Mouse (Mus musculus): ENCODE results near the gene Rad9b. TPM values are rescaled to one million over a fixed set of nuclear protein-coding genes. Genes with fewer than 3 reads are reported as not detected.
A peak's percentile ranks its signal among the peaks of the same experiment; 100 is the strongest.

Gene Rad9b
- polyA plus RNA-seq, 1 experiment from 2014 or later = 11.3 TPM

DNA sequence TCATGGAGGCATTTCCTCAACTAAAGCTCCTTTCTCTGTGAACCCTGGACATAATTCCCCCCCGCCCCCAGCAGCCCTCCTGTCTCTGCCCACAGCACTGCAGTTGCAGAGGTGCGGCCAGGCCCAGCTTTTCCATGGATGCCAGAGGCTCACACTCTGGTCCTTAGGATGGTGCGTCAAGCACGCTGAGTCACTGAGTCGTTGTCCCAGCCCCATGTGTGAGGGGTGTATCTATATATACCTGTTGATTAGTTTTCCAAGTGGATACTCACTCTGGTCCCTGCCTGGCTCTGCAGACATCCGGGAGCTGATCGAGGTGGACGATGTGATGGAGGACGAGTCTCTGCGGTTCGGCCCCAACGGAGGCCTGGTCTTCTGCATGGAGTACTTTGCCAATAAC, 24.1 kb upstream of the Rad9b start:
- 92% methylated on average over 12 of the region's 12 CpGs for WGBS
- DNase-seq (ENCODE audit: low spot score) (no peak), ATAC-seq (replicated peaks; ENCODE audit: low FRiP score, low TSS enrichment, low read depth) (no peak)
- H3K4me1 ChIP-seq (replicated peaks; ENCODE audit: control insufficient read depth, insufficient read depth, low read length) = peaks cover 4% of the 10 kb centered on the region
- H3K36me3 ChIP-seq (ENCODE audit: control insufficient read depth, insufficient read depth, low read length) = peaks cover 46% of the 10 kb centered on the region
- no peaks in the 10 kb centered on the region for H3K9me3 ChIP-seq (ENCODE audit: control insufficient read depth, low read length)
- no peak overlapping the region for H3K4me3 ChIP-seq (ENCODE audit: low read depth, low read length)
- H3K27ac ChIP-seq (ENCODE audit: low read depth) = no peak overlapping the region
- H3K9ac ChIP-seq (ENCODE audit: low read length) = no peak overlapping the region
- H3K4me2 ChIP-seq (ENCODE audit: low read length) = no peak overlapping the region
- H3K27me3 ChIP-seq (replicated peaks; ENCODE audit: control insufficient read depth, insufficient read depth, low read length) = no peaks in the 10 kb centered on the region

DNA sequence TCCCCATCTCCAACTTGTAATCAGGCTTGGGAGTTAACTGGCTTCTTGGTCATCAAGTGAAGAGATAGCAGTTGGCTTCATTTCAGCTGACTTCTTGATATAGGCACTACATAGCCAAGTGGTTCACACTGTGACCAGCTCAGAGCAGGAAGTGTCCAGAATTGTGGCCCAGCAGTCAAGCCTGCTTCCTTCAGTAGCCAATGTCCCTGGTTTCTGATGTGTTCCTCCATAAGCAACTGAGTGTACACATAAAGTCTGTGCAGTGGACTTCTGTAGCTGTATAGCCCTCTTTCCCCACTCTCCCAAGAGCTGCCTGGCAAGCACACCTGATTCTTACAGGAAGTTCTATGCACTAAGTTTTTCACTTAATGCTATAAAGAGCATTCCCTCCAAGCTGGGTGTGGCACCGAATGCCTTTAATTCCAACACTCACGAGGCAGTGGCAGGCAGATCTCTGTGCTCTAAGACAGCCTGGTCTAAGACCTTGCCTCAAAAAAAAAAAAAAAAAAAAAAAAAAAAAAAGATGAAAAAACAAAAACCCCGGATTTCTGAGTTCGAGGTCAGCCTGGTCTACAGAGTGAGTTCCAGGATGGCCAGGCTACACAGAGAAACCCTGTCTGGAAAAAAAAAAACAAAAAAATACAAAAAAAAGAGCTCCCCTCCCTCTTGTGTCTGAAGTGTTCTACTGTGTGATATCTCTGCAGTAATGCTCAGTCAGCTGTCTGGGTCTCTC, 23.2 kb upstream of the Rad9b start:
- no peak overlapping the region for H3K9ac ChIP-seq (ENCODE audit: low read length)
- WGBS = 86% methylated on average over 4 of the region's 4 CpGs
- no peak overlapping the region for H3K4me3 ChIP-seq (ENCODE audit: low read depth, low read length)
- H3K36me3 ChIP-seq (ENCODE audit: control insufficient read depth, insufficient read depth, low read length) = peaks cover 39% of the 10 kb centered on the region
- H3K27me3 ChIP-seq (replicated peaks; ENCODE audit: control insufficient read depth, insufficient read depth, low read length) = no peaks in the 10 kb centered on the region
- no peaks in the 10 kb centered on the region for H3K9me3 ChIP-seq (ENCODE audit: control insufficient read depth, low read length)
- no peak overlapping the region for H3K27ac ChIP-seq (ENCODE audit: low read depth)
- peaks cover 7% of the 10 kb centered on the region for H3K4me1 ChIP-seq (replicated peaks; ENCODE audit: control insufficient read depth, insufficient read depth, low read length)
- ATAC-seq (replicated peaks; ENCODE audit: low FRiP score, low TSS enrichment, low read depth) (no peak), DNase-seq (ENCODE audit: low spot score) (no peak)
- H3K4me2 ChIP-seq (ENCODE audit: low read length) = no peak overlapping the region

DNA sequence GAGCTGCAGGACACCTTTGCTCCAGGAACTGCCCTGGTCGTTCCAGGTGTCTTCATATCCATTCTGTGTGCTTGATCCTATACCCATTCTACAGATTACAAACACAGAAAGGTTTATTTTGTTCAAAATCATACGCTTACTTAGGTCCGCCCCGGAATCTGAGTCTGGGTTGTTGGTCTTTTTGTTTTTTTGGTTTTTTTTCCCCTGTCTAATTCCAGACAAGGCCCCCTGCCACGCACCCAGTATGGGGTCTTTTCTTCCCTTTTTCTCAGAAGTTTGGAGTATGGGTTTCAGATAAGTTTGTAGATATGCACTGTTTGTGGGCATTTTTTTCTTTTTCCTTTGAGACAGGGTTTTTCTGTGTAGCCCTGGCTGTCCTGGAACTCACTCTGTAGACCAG, 18.8 kb upstream of the Rad9b start:
- Histone ChIP-seq H3K36me3 (ENCODE audit: control insufficient read depth, insufficient read depth, low read length) (peaks cover 25% of the 10 kb centered on the region), H3K27ac (ENCODE audit: low read depth) (peak overlapping the region; percentile 94; the same call in 1 of the 2 replicates), H3K4me2 (ENCODE audit: low read length) (peak overlapping the region; percentile 70), H3K9me3 (ENCODE audit: control insufficient read depth, low read length) (no peaks in the 10 kb centered on the region), H3K27me3 (replicated peaks; ENCODE audit: control insufficient read depth, insufficient read depth, low read length) (no peaks in the 10 kb centered on the region), H3K9ac (ENCODE audit: low read length) (peak overlapping the region; percentile 70), H3K4me3 (ENCODE audit: low read depth, low read length) (peak overlapping the region; percentile 75), H3K4me1 (replicated peaks; ENCODE audit: control insufficient read depth, insufficient read depth, low read length) (peaks cover 7% of the 10 kb centered on the region)
- ATAC-seq (replicated peaks; ENCODE audit: low FRiP score, low TSS enrichment, low read depth) (no peak), DNase-seq (ENCODE audit: low spot score) (no peak)
- 13% methylated on average over 5 of the region's 5 CpGs for WGBS

DNA sequence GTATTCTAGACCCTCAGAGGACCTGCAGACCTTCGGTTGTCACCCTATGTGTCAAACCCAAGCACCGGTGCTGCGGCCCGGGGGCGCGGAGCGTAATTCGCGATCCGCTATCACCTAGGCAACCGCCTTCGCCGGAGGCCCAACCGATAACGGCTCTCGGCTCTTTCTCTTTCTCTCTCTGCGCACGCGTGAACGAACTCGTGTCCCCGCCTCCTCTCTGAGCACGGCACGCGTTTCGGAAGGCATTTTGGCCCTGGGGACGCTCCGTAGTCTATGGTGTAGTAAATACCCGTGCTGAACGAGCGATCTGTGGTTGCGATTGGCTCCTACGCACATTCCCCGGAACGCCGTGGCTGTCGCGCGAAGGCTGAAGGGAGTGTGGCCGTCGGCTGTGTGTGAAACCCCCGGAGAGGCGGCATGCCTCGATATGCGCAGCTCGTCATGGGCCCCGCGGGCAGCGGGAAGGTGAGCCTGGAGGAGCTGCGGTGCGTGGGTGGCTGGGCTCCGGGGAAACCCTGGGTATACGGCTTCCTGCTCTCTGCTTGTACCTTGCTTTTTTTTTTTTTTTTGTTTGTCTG, 18.2 kb upstream of the Rad9b start, which contains the start of gene Fam216a:
Gene Fam216a, minus strand, starts transcription at position 173 of the 578 bp plus-strand sequence.
- DNase-seq (ENCODE audit: low spot score) (peak; percentile 98), ATAC-seq (replicated peaks; ENCODE audit: low FRiP score, low TSS enrichment, low read depth) (peak; percentile 90)
- under 1% methylated on average over 53 of the region's 53 CpGs for WGBS
- H3K9ac ChIP-seq (ENCODE audit: low read length) = peak within 1 kb of the TSS; percentile 70
- H3K27ac ChIP-seq (ENCODE audit: low read depth) = peak within 1 kb of the TSS; percentile 94
- H3K27me3 ChIP-seq (replicated peaks; ENCODE audit: control insufficient read depth, insufficient read depth, low read length) = no peaks in the 10 kb centered on the region
- no peaks in the 10 kb centered on the region for H3K9me3 ChIP-seq (ENCODE audit: control insufficient read depth, low read length)
- peak within 1 kb of the TSS; percentile 75 for H3K4me3 ChIP-seq (ENCODE audit: low read depth, low read length)
- H3K4me1 ChIP-seq (replicated peaks; ENCODE audit: control insufficient read depth, insufficient read depth, low read length) = peaks cover 7% of the 10 kb centered on the region
- peak within 1 kb of the TSS; percentile 70 for H3K4me2 ChIP-seq (ENCODE audit: low read length)
- H3K36me3 ChIP-seq (ENCODE audit: control insufficient read depth, insufficient read depth, low read length) = peaks cover 31% of the 10 kb centered on the region

DNA sequence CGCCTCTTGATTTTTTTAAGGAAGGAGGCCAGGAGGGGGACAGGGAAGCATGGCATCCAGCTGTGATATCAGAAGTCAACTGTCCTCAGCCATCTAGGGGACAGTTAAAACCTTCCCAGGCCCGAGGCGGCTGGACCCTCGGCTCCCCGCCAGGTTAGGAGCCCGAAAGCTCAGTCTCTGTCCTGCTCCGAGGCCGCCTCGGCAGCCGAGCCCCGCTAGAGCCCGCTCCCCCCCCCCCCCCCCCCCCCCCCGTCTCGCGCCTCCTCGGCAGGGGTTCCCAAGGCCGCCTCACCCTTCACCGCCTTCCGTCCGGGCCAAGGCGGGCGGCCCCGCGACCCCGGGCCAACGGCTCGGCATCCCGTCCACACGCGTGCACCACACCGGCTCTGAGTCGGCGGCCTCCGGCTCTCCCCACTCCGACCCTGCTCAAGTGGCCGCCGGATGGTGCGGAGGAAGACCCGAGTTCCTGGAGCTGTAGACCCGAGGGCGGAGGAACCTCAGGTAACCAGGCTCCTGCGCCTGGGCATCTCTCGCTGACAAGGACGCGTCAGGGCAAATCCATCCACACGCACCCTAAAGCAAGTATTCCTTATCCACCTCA, 17.7 kb upstream of the Rad9b start, which contains the start of gene Gpn3:
Gene Gpn3, plus strand, starts transcription at position 286 of the 601 bp plus-strand sequence.
- Histone ChIP-seq H3K4me1 (replicated peaks; ENCODE audit: control insufficient read depth, insufficient read depth, low read length) (peaks cover 7% of the 10 kb centered on the region), H3K4me3 (ENCODE audit: low read depth, low read length) (peak within 1 kb of the TSS; percentile 75), H3K9me3 (ENCODE audit: control insufficient read depth, low read length) (no peaks in the 10 kb centered on the region), H3K9ac (ENCODE audit: low read length) (peak within 1 kb of the TSS; percentile 70), H3K27me3 (replicated peaks; ENCODE audit: control insufficient read depth, insufficient read depth, low read length) (no peaks in the 10 kb centered on the region), H3K4me2 (ENCODE audit: low read length) (peak within 1 kb of the TSS; percentile 70), H3K27ac (ENCODE audit: low read depth) (peak within 1 kb of the TSS; percentile 94), H3K36me3 (ENCODE audit: control insufficient read depth, insufficient read depth, low read length) (peaks cover 33% of the 10 kb centered on the region)
- 1% methylated on average over 33 of the region's 46 CpGs for WGBS
- ATAC-seq (replicated peaks; ENCODE audit: low FRiP score, low TSS enrichment, low read depth) (peak; percentile 84), DNase-seq (ENCODE audit: low spot score) (no peak)

DNA sequence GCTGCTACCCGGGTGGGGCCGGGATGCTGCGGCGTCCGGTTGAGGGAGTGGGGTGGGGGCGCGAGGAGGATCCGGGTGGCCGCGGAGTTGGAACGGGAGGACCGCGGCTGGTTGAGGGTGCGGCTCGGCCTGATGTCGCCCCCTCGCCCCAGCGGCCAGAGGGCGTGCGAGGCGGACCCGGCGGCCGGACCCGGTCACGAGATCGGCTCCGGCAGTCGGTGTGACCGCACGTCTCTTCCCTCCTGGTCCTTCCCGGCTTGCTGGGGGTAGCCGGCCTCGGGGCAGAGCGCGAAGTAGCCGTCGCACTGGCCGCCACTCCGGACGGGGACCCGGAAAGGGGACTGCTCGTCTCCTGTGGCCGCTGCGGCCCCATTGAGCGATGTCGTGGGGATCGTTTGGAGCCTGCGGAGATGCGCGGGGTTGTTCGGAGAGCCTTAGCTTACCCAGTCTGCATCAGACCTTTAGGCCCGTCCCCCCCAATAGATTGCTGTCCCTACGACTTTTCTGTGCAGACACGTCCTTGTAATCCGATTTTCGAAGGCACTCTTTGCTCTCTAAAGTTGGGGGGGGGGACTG, 547 bp upstream of the Rad9b start:
- Histone ChIP-seq H3K9ac (ENCODE audit: low read length) (peak overlapping the region; percentile 79), H3K27me3 (replicated peaks; ENCODE audit: control insufficient read depth, insufficient read depth, low read length) (no peaks in the 10 kb centered on the region), H3K27ac (ENCODE audit: low read depth) (peak overlapping the region; percentile 62; the same call in 1 of the 2 replicates), H3K36me3 (ENCODE audit: control insufficient read depth, insufficient read depth, low read length) (0 out of 2 replicates have a peak, but pooled peaks cover 3% of the 10 kb centered on the region), H3K4me2 (ENCODE audit: low read length) (peak overlapping the region; percentile 79), H3K4me3 (ENCODE audit: low read depth, low read length) (peak overlapping the region; percentile 69), H3K4me1 (replicated peaks; ENCODE audit: control insufficient read depth, insufficient read depth, low read length) (peaks cover 4% of the 10 kb centered on the region; the same call in 1 of the 2 replicates), H3K9me3 (ENCODE audit: control insufficient read depth, low read length) (no peaks in the 10 kb centered on the region)
- WGBS = under 1% methylated on average over 48 of the region's 57 CpGs
- DNase-seq (ENCODE audit: low spot score) = no peak
- ATAC-seq (replicated peaks; ENCODE audit: low FRiP score, low TSS enrichment, low read depth) = peak; percentile 28

DNA sequence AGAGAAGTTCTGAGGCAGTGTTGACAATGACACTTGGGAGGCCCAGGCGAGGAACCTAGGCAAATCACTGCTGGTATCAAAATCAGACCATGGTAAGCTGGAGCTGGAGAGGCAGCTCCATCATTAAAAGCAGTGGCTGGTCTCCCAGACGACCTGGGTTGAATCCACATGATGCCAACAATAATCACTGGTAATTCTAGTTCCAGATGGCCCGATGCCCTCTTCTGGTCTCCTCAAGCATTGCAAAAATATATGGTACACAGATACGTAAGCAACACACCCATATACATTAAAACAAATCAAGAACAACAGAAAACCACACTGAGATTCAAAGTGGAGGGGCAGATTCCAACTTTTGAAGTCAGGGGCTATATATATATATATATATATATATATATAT, 8.3 kb downstream of the Rad9b start:
- H3K9me3 ChIP-seq (ENCODE audit: control insufficient read depth, low read length) = no peaks in the 10 kb centered on the region
- no peak overlapping the region for H3K4me3 ChIP-seq (ENCODE audit: low read depth, low read length)
- H3K4me1 ChIP-seq (replicated peaks; ENCODE audit: control insufficient read depth, insufficient read depth, low read length) = no peaks in the 10 kb centered on the region
- ATAC-seq (replicated peaks; ENCODE audit: low FRiP score, low TSS enrichment, low read depth) (no peak), DNase-seq (ENCODE audit: low spot score) (no peak)
- no peaks in the 10 kb centered on the region for H3K27me3 ChIP-seq (replicated peaks; ENCODE audit: control insufficient read depth, insufficient read depth, low read length)
- H3K4me2 ChIP-seq (ENCODE audit: low read length) = no peak overlapping the region
- H3K27ac ChIP-seq (ENCODE audit: low read depth) = no peak overlapping the region
- WGBS = 78% methylated on average over 4 of the region's 4 CpGs
- no peaks in the 10 kb centered on the region for H3K36me3 ChIP-seq (ENCODE audit: control insufficient read depth, insufficient read depth, low read length)
- no peak overlapping the region for H3K9ac ChIP-seq (ENCODE audit: low read length)

DNA sequence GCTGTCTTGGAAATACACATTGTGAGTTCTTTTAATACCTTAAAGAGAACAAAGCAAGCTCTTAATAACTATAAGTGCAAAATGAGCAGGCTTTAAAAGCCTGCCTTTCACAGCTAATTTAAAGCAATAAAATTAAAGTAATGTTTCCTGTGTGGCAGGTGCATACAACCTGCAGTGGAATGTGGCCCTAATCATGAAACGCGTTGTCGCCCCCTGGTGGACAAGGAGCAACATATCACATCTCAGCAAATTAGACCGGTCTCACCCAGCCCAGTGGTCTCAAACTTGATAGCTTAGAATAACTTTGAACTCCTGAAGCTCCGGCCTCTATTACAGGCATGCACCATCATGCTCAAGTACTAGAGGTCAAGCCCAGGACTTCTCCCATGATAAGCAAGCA, 9.8 kb downstream of the Rad9b start:
- Histone ChIP-seq H3K4me2 (ENCODE audit: low read length) (no peak overlapping the region), H3K9me3 (ENCODE audit: control insufficient read depth, low read length) (no peaks in the 10 kb centered on the region), H3K27me3 (replicated peaks; ENCODE audit: control insufficient read depth, insufficient read depth, low read length) (no peaks in the 10 kb centered on the region), H3K4me1 (replicated peaks; ENCODE audit: control insufficient read depth, insufficient read depth, low read length) (no peaks in the 10 kb centered on the region), H3K36me3 (ENCODE audit: control insufficient read depth, insufficient read depth, low read length) (no peaks in the 10 kb centered on the region), H3K9ac (ENCODE audit: low read length) (no peak overlapping the region), H3K27ac (ENCODE audit: low read depth) (no peak overlapping the region), H3K4me3 (ENCODE audit: low read depth, low read length) (no peak overlapping the region)
- WGBS = 10% methylated on average over 5 of the region's 5 CpGs
- peak; percentile 85 for DNase-seq (ENCODE audit: low spot score)
- 0 out of 2 replicates have a peak, but pooled peaks have one; percentile 50 for ATAC-seq (replicated peaks; ENCODE audit: low FRiP score, low TSS enrichment, low read depth)
